Mouse (Mus musculus) ES-Bruce4 (cell line): ENCODE data around the gene Atp1a1.

Source experiments
- CTCF ChIP-seq: IDR thresholded peaks from one replicate; pipeline ENCODE4 v1.8.1; 2011; ENCODE audit warnings: low read depth, low read length
- EP300 ChIP-seq: IDR thresholded peaks from 2 replicates; pipeline ENCODE4 v1.6.1; 2011; ENCODE audit warnings: low read depth, low read length; ENCODE audit not compliant: insufficient read depth
- POLR2A ChIP-seq: IDR thresholded peaks from one replicate; pipeline ENCODE4 v1.8.1; 2011; ENCODE audit warnings: low read length; ENCODE audit not compliant: insufficient read depth

DNA sequence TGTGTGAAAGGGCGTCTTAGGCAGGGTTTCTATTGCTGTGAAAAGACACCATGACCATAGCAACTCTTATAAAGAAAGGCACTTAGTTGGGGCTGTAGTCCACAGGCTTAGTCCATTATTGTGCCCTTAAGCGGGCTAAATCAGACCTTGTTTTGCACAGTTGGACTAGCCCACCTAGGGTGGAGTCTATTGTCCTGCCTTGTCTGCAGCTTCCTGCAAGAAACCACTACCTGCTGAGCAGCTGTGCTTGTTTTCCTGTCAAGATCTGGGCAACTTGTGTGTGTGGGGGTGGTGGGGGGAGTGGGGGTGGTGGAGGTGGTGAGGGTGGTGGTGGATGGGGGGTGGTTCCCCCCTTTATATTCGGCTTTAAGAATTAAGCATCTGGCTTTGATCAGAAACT is 34.2 kb downstream of the Atp1a1 start:
- TF ChIP-seq CTCF (no peak), POLR2A (no peak), EP300 (0 out of 2 replicates have a peak, but pooled peaks have one; percentile 44)
